Mouse (Mus musculus): ENCODE measurements around the gene P2ry6. TPM values are rescaled to one million over a fixed set of nuclear protein-coding genes. Genes with fewer than 3 reads are reported as not detected.

P2ry6 gene
- polyA plus RNA-seq, 1 experiment: not detected

- no peak overlapping the region for H3K27ac ChIP-seq (ENCODE audit: insufficient read depth, low read length)
- peaks cover 8% of the 10 kb centered on the region for H3K4me1 ChIP-seq (ENCODE audit: control insufficient read depth, insufficient read depth, low read length)
- TF ChIP-seq POLR2A (IDR thresholded peaks at IDR 0.05; ENCODE audit: insufficient read depth, low read length) (no peak), CTCF (IDR thresholded peaks at IDR 0.05; ENCODE audit: low read depth, low read length) (no peak), EP300 (IDR thresholded peaks at IDR 0.05; ENCODE audit: insufficient read depth, low read depth, low read length) (no peak)
- no peaks in the 10 kb centered on the region for H3K9me3 ChIP-seq (replicated peaks; ENCODE audit: control insufficient read depth, insufficient read depth, low read length, poor library complexity, severe bottlenecking)
- no peaks in the 10 kb centered on the region for H3K27me3 ChIP-seq (ENCODE audit: control insufficient read depth, insufficient read depth, low read length, poor library complexity, severe bottlenecking)
- H3K9ac ChIP-seq (ENCODE audit: low read depth, poor library complexity, severe bottlenecking): no peak overlapping the region
- H3K36me3 ChIP-seq (ENCODE audit: control insufficient read depth, insufficient read depth, low read length, poor library complexity, severe bottlenecking): no peaks in the 10 kb centered on the region
- no peak overlapping the region for H3K4me3 ChIP-seq (ENCODE audit: low read depth, low read length)
Observed at GRCm38 (mm10) chr7:100921289-100921688, 53.2 kb downstream of the P2ry6 start.

GRCm38 (mm10) chr7:100919809-100920107 lies 54.7 kb downstream of the P2ry6 start:
- Histone ChIP-seq H3K27me3 (ENCODE audit: control insufficient read depth, insufficient read depth, low read length, poor library complexity, severe bottlenecking) (no peaks in the 10 kb centered on the region), H3K9me3 (replicated peaks; ENCODE audit: control insufficient read depth, insufficient read depth, low read length, poor library complexity, severe bottlenecking) (no peaks in the 10 kb centered on the region), H3K36me3 (ENCODE audit: control insufficient read depth, insufficient read depth, low read length, poor library complexity, severe bottlenecking) (no peaks in the 10 kb centered on the region), H3K4me3 (ENCODE audit: low read depth, low read length) (no peak overlapping the region), H3K27ac (ENCODE audit: insufficient read depth, low read length) (no peak overlapping the region), H3K4me1 (ENCODE audit: control insufficient read depth, insufficient read depth, low read length) (peaks cover 8% of the 10 kb centered on the region), H3K9ac (ENCODE audit: low read depth, poor library complexity, severe bottlenecking) (no peak overlapping the region)
- no peak for TF ChIP-seq CTCF (IDR thresholded peaks at IDR 0.05; ENCODE audit: low read depth, low read length)
- no peak for TF ChIP-seq POLR2A (IDR thresholded peaks at IDR 0.05; ENCODE audit: insufficient read depth, low read length)
- no peak for TF ChIP-seq EP300 (IDR thresholded peaks at IDR 0.05; ENCODE audit: insufficient read depth, low read depth, low read length)

GRCm38 (mm10) chr7:100919006-100919808 lies 55.2 kb downstream of the P2ry6 start:
- H3K9ac ChIP-seq (ENCODE audit: low read depth, poor library complexity, severe bottlenecking): no peak overlapping the region
- H3K36me3 ChIP-seq (ENCODE audit: control insufficient read depth, insufficient read depth, low read length, poor library complexity, severe bottlenecking): no peaks in the 10 kb centered on the region
- TF ChIP-seq POLR2A (IDR thresholded peaks at IDR 0.05; ENCODE audit: insufficient read depth, low read length) (no peak), EP300 (IDR thresholded peaks at IDR 0.05; ENCODE audit: insufficient read depth, low read depth, low read length) (no peak), CTCF (IDR thresholded peaks at IDR 0.05; ENCODE audit: low read depth, low read length) (no peak)
- no peaks in the 10 kb centered on the region for H3K27me3 ChIP-seq (ENCODE audit: control insufficient read depth, insufficient read depth, low read length, poor library complexity, severe bottlenecking)
- H3K9me3 ChIP-seq (replicated peaks; ENCODE audit: control insufficient read depth, insufficient read depth, low read length, poor library complexity, severe bottlenecking): no peaks in the 10 kb centered on the region
- peaks cover 6% of the 10 kb centered on the region for H3K4me1 ChIP-seq (ENCODE audit: control insufficient read depth, insufficient read depth, low read length)
- no peak overlapping the region for H3K27ac ChIP-seq (ENCODE audit: insufficient read depth, low read length)
- no peak overlapping the region for H3K4me3 ChIP-seq (ENCODE audit: low read depth, low read length)

GRCm38 (mm10) chr7:100918176-100918575 lies 56.3 kb downstream of the P2ry6 start:
- Histone ChIP-seq H3K27ac (ENCODE audit: insufficient read depth, low read length) (peak overlapping the region; percentile 40), H3K9me3 (replicated peaks; ENCODE audit: control insufficient read depth, insufficient read depth, low read length, poor library complexity, severe bottlenecking) (no peaks in the 10 kb centered on the region), H3K9ac (ENCODE audit: low read depth, poor library complexity, severe bottlenecking) (peak overlapping the region; percentile 33), H3K4me3 (ENCODE audit: low read depth, low read length) (peak overlapping the region; percentile 18), H3K36me3 (ENCODE audit: control insufficient read depth, insufficient read depth, low read length, poor library complexity, severe bottlenecking) (no peaks in the 10 kb centered on the region), H3K27me3 (ENCODE audit: control insufficient read depth, insufficient read depth, low read length, poor library complexity, severe bottlenecking) (no peaks in the 10 kb centered on the region), H3K4me1 (ENCODE audit: control insufficient read depth, insufficient read depth, low read length) (peaks cover 6% of the 10 kb centered on the region)
- TF ChIP-seq POLR2A (IDR thresholded peaks at IDR 0.05; ENCODE audit: insufficient read depth, low read length) (no peak), CTCF (IDR thresholded peaks at IDR 0.05; ENCODE audit: low read depth, low read length) (no peak), EP300 (IDR thresholded peaks at IDR 0.05; ENCODE audit: insufficient read depth, low read depth, low read length) (no peak)

GRCm38 (mm10) chr7:100917751-100918150 lies 56.7 kb downstream of the P2ry6 start:
- Histone ChIP-seq H3K36me3 (ENCODE audit: control insufficient read depth, insufficient read depth, low read length, poor library complexity, severe bottlenecking) (no peaks in the 10 kb centered on the region), H3K4me3 (ENCODE audit: low read depth, low read length) (peak overlapping the region; percentile 18), H3K27me3 (ENCODE audit: control insufficient read depth, insufficient read depth, low read length, poor library complexity, severe bottlenecking) (no peaks in the 10 kb centered on the region), H3K9me3 (replicated peaks; ENCODE audit: control insufficient read depth, insufficient read depth, low read length, poor library complexity, severe bottlenecking) (no peaks in the 10 kb centered on the region), H3K4me1 (ENCODE audit: control insufficient read depth, insufficient read depth, low read length) (peaks cover 6% of the 10 kb centered on the region), H3K9ac (ENCODE audit: low read depth, poor library complexity, severe bottlenecking) (peak overlapping the region; percentile 33), H3K27ac (ENCODE audit: insufficient read depth, low read length) (peak overlapping the region; percentile 40)
- no peak for TF ChIP-seq POLR2A (IDR thresholded peaks at IDR 0.05; ENCODE audit: insufficient read depth, low read length)
- TF ChIP-seq EP300 (IDR thresholded peaks at IDR 0.05; ENCODE audit: insufficient read depth, low read depth, low read length): no peak
- TF ChIP-seq CTCF (IDR thresholded peaks at IDR 0.05; ENCODE audit: low read depth, low read length): no peak

- no peaks in the 10 kb centered on the region for H3K36me3 ChIP-seq (ENCODE audit: control insufficient read depth, insufficient read depth, low read length, poor library complexity, severe bottlenecking)
- peaks cover 6% of the 10 kb centered on the region for H3K4me1 ChIP-seq (ENCODE audit: control insufficient read depth, insufficient read depth, low read length)
- no peaks in the 10 kb centered on the region for H3K9me3 ChIP-seq (replicated peaks; ENCODE audit: control insufficient read depth, insufficient read depth, low read length, poor library complexity, severe bottlenecking)
- H3K4me3 ChIP-seq (ENCODE audit: low read depth, low read length): no peak overlapping the region
- TF ChIP-seq CTCF (IDR thresholded peaks at IDR 0.05; ENCODE audit: low read depth, low read length) (no peak), POLR2A (IDR thresholded peaks at IDR 0.05; ENCODE audit: insufficient read depth, low read length) (no peak), EP300 (IDR thresholded peaks at IDR 0.05; ENCODE audit: insufficient read depth, low read depth, low read length) (no peak)
- no peaks in the 10 kb centered on the region for H3K27me3 ChIP-seq (ENCODE audit: control insufficient read depth, insufficient read depth, low read length, poor library complexity, severe bottlenecking)
- H3K27ac ChIP-seq (ENCODE audit: insufficient read depth, low read length): no peak overlapping the region
- no peak overlapping the region for H3K9ac ChIP-seq (ENCODE audit: low read depth, poor library complexity, severe bottlenecking)
Observed at GRCm38 (mm10) chr7:100916526-100916925, 57.9 kb downstream of the P2ry6 start.
